Mouse (Mus musculus) frontal cortex, adult 2 months (tissue): ENCODE measurements around the gene Tmod2. TPM values are rescaled to one million over a fixed set of nuclear protein-coding genes. Genes with fewer than 3 reads are reported as not detected.

Experiments used
- polyA plus RNA-seq: library from polyadenylated mRNA; depleted of rRNA; stranded (reverse); fragments of >200 nt; gene quantifications from 2 replicates; pipeline ENCODE4 v1.2.3, GENCODE M21; 2012; rRNA removed

The Tmod2 gene
- polyA plus RNA-seq, 1 experiment, result 99.2 TPM

Other genes starting within 250 kb of the Tmod2 start
- 32.2 and 34.6 TPM in 2 replicates for gene Mapk6, start 201.3 kb downstream of the Tmod2 start, polyA plus RNA-seq
- gene Leo1, start 169.8 kb downstream of the Tmod2 start, polyA plus RNA-seq, result 16.5 and 17.3 TPM in 2 replicates
- 53.7 and 62.4 TPM in 2 replicates for gene Tmod3, start 51.7 kb downstream of the Tmod2 start, polyA plus RNA-seq
- 76.7 and 91.0 TPM in 2 replicates for gene Lysmd2, start 14.4 kb upstream of the Tmod2 start, polyA plus RNA-seq
- 205 and 215 TPM in 2 replicates for gene Scg3, start 72.7 kb upstream of the Tmod2 start, polyA plus RNA-seq
- gene Bmp5, start 164.0 kb upstream of the Tmod2 start, polyA plus RNA-seq, result 1.9 and 2.5 TPM in 2 replicates